Mouse (Mus musculus) hindbrain, embryonic 16.5 days (tissue): ENCODE measurements around the gene Ubtd1. TPM values are rescaled to one million over a fixed set of nuclear protein-coding genes. Genes with fewer than 3 reads are reported as not detected.

Experiments used
- ATAC-seq: fragments of 200-750 bp; cut with Nextera tagmentation; 2 replicates; pipeline ENCODE4 v1.8.0; 2017; ENCODE audit warnings: moderate TSS enrichment, moderate library complexity
- H3K27ac ChIP-seq: fragments of 300-500 bp; sonication (generic); 2 replicates; pipeline ENCODE4 v1.5.1; 2014; ENCODE audit warnings: low read depth, mild to moderate bottlenecking, control low read depth, low read length, moderate library complexity
- H3K27me3 ChIP-seq: fragments of 300-500 bp; sonication (generic); replicated peaks from 2 replicates; pipeline ENCODE4 v1.6.1; 2014; ENCODE audit warnings: low read length; ENCODE audit not compliant: control insufficient read depth, insufficient read depth
- H3K36me3 ChIP-seq: fragments of 300-500 bp; sonication (generic); 2 replicates; pipeline ENCODE4 v1.6.1; 2014; ENCODE audit warnings: mild to moderate bottlenecking, low read length, moderate library complexity, mixed read lengths; ENCODE audit not compliant: control insufficient read depth, insufficient read depth
- H3K4me1 ChIP-seq: fragments of 300-500 bp; sonication (generic); 2 replicates; pipeline ENCODE4 v1.6.1; 2014; ENCODE audit warnings: low read depth, low read length; ENCODE audit not compliant: control insufficient read depth, insufficient read depth
- H3K4me2 ChIP-seq: fragments of 300-500 bp; sonication (generic); 2 replicates; pipeline ENCODE4 v1.6.1; 2014; ENCODE audit warnings: mild to moderate bottlenecking, low read length, control low read depth, moderate library complexity
- H3K4me3 ChIP-seq: fragments of 300-500 bp; sonication (generic); 2 replicates; pipeline ENCODE4 v1.5.1; 2014; ENCODE audit warnings: mild to moderate bottlenecking, low read length, control low read depth, moderate library complexity
- H3K9ac ChIP-seq: fragments of 300-500 bp; sonication (generic); 2 replicates; pipeline ENCODE4 v1.6.1; 2014; ENCODE audit warnings: low read depth, mild to moderate bottlenecking, control low read depth, low read length, moderate library complexity
- H3K9me3 ChIP-seq: fragments of 300-500 bp; sonication (generic); 2 replicates; pipeline ENCODE4 v1.6.1; 2014; ENCODE audit warnings: mild to moderate bottlenecking, low read length, moderate library complexity; ENCODE audit not compliant: control insufficient read depth
- WGBS: fragments of 180-500 bp; shearing (Covaris S2); extraction: QIAGEN DNeasy Blood & Tissue Kit; methylation state at CpG from one replicate; pipeline ENCODE4 v1.1.7; 2014; 5-methylcytosine and 5-hydroxymethylcytosine counted together
- polyA plus RNA-seq: library from polyadenylated mRNA; unstranded; fragments of >200 nt; fragmentation: Nextera tagmentation; extraction: Ambion mirVana; gene quantifications from 2 replicates; pipeline ENCODE4 v1.2.1, GENCODE M21; 2015

Ubtd1 gene
- polyA plus RNA-seq: 13.4 and 15.2 TPM in 2 replicates

GRCm38 (mm10) chr19:41981595-41981927, at the start of gene Ubtd1:
Gene Ubtd1 (plus strand): TSS chr19:41981763.
- H3K36me3 ChIP-seq: no peaks in the 10 kb centered on the region
- ATAC-seq: no peak; the same call in 1 of the 2 replicates
- H3K9ac ChIP-seq: peak within 1 kb of the TSS; percentile 85
- no peaks in the 10 kb centered on the region for H3K9me3 ChIP-seq
- peak within 1 kb of the TSS; percentile 95 for H3K4me3 ChIP-seq
- WGBS: 2% methylated on average over 15 of the region's 33 CpGs
- H3K27me3 ChIP-seq: no peaks in the 10 kb centered on the region; the same call in 1 of the 2 replicates
- peaks cover 13% of the 10 kb centered on the region for H3K4me1 ChIP-seq
- H3K4me2 ChIP-seq: peak within 1 kb of the TSS; percentile 99
- peak within 1 kb of the TSS; percentile 89 for H3K27ac ChIP-seq

- H3K9me3 ChIP-seq: no peaks in the 10 kb centered on the region
- H3K27me3 ChIP-seq: no peaks in the 10 kb centered on the region
- under 1% methylated on average over 28 of the region's 28 CpGs for WGBS
- H3K9ac ChIP-seq: peak overlapping the region; percentile 65
- no peak; the same call in 1 of the 2 replicates for ATAC-seq
- H3K36me3 ChIP-seq: peaks cover 8% of the 10 kb centered on the region; the same call in 1 of the 2 replicates
- peaks cover 18% of the 10 kb centered on the region for H3K4me1 ChIP-seq
- H3K27ac ChIP-seq: peak overlapping the region; percentile 63
- H3K4me2 ChIP-seq: peak overlapping the region; percentile 80
- peak overlapping the region; percentile 72 for H3K4me3 ChIP-seq
Observed at GRCm38 (mm10) chr19:41932686-41933085, 48.9 kb upstream of the Ubtd1 start.

GRCm38 (mm10) chr19:41933179-41934086, 48.1 kb upstream of the Ubtd1 start, which contains the start of the genes Exosc1 and Zdhhc16:
Gene Exosc1 (minus strand): TSS chr19:41933423.
Gene Zdhhc16 (plus strand): TSS chr19:41933480.
- H3K9ac ChIP-seq: peak within 1 kb of the TSS; percentile 81
- peak; percentile 100 for ATAC-seq
- peak within 1 kb of the TSS; percentile 72 for H3K4me3 ChIP-seq
- peak within 1 kb of the TSS; percentile 80 for H3K4me2 ChIP-seq
- H3K36me3 ChIP-seq: peaks cover 14% of the 10 kb centered on the region
- H3K27ac ChIP-seq: peak within 1 kb of the TSS; percentile 63
- under 1% methylated on average over 47 of the region's 47 CpGs for WGBS
- no peaks in the 10 kb centered on the region for H3K9me3 ChIP-seq
- no peaks in the 10 kb centered on the region for H3K27me3 ChIP-seq
- peaks cover 18% of the 10 kb centered on the region for H3K4me1 ChIP-seq

- peaks cover 18% of the 10 kb centered on the region for H3K36me3 ChIP-seq
- ATAC-seq: no peak
- no peaks in the 10 kb centered on the region for H3K9me3 ChIP-seq
- 27% methylated on average over 6 of the region's 6 CpGs for WGBS
- H3K27me3 ChIP-seq: no peaks in the 10 kb centered on the region
- H3K4me3 ChIP-seq: peak overlapping the region; percentile 72
- peak overlapping the region; percentile 81 for H3K9ac ChIP-seq
- peaks cover 18% of the 10 kb centered on the region for H3K4me1 ChIP-seq
- no peak overlapping the region for H3K27ac ChIP-seq
- H3K4me2 ChIP-seq: peak overlapping the region; percentile 72
Observed at GRCm38 (mm10) chr19:41934124-41934523, 47.4 kb upstream of the Ubtd1 start.

GRCm38 (mm10) chr19:41935921-41936320, 45.6 kb upstream of the Ubtd1 start:
- H3K9me3 ChIP-seq: no peaks in the 10 kb centered on the region
- H3K9ac ChIP-seq: no peak overlapping the region
- H3K27me3 ChIP-seq: no peaks in the 10 kb centered on the region
- H3K36me3 ChIP-seq: peaks cover 22% of the 10 kb centered on the region
- no peak overlapping the region for H3K4me3 ChIP-seq
- WGBS: 91% methylated on average over 1 of the region's 1 CpGs
- H3K4me1 ChIP-seq: peaks cover 18% of the 10 kb centered on the region
- H3K27ac ChIP-seq: no peak overlapping the region
- no peak for ATAC-seq
- no peak overlapping the region for H3K4me2 ChIP-seq

GRCm38 (mm10) chr19:41938539-41938938, 43.0 kb upstream of the Ubtd1 start:
- H3K4me1 ChIP-seq: peaks cover 10% of the 10 kb centered on the region
- H3K9ac ChIP-seq: no peak overlapping the region
- H3K9me3 ChIP-seq: no peaks in the 10 kb centered on the region
- ATAC-seq: no peak
- no peak overlapping the region for H3K4me2 ChIP-seq
- H3K4me3 ChIP-seq: no peak overlapping the region
- no peaks in the 10 kb centered on the region for H3K27me3 ChIP-seq
- no peak overlapping the region for H3K27ac ChIP-seq
- peaks cover 36% of the 10 kb centered on the region for H3K36me3 ChIP-seq
- WGBS: 92% methylated on average over 5 of the region's 5 CpGs

GRCm38 (mm10) chr19:41943841-41944240, 37.7 kb upstream of the Ubtd1 start:
- no peak overlapping the region for H3K4me3 ChIP-seq
- no peak overlapping the region for H3K9ac ChIP-seq
- no peak overlapping the region for H3K4me2 ChIP-seq
- peaks cover 60% of the 10 kb centered on the region for H3K36me3 ChIP-seq
- WGBS: 92% methylated on average over 7 of the region's 7 CpGs
- H3K27me3 ChIP-seq: no peaks in the 10 kb centered on the region
- no peak overlapping the region for H3K27ac ChIP-seq
- no peak for ATAC-seq
- no peaks in the 10 kb centered on the region for H3K9me3 ChIP-seq
- H3K4me1 ChIP-seq: no peaks in the 10 kb centered on the region

- 87% methylated on average over 4 of the region's 4 CpGs for WGBS
- Histone ChIP-seq H3K27me3 (no peaks in the 10 kb centered on the region), H3K4me1 (no peaks in the 10 kb centered on the region)
Observed at GRCm38 (mm10) chr19:41952287-41952686, 29.3 kb upstream of the Ubtd1 start.

GRCm38 (mm10) chr19:41953574-41953973, 28.0 kb upstream of the Ubtd1 start:
- H3K4me3 ChIP-seq: no peak overlapping the region
- no peak overlapping the region for H3K27ac ChIP-seq
- WGBS: 91% methylated on average over 3 of the region's 3 CpGs
- no peaks in the 10 kb centered on the region for H3K4me1 ChIP-seq
- H3K9ac ChIP-seq: no peak overlapping the region
- H3K9me3 ChIP-seq: no peaks in the 10 kb centered on the region
- no peaks in the 10 kb centered on the region for H3K27me3 ChIP-seq
- ATAC-seq: no peak
- no peak overlapping the region for H3K4me2 ChIP-seq
- peaks cover 49% of the 10 kb centered on the region for H3K36me3 ChIP-seq

More at GRCm38 (mm10) chr19:41952287-41952686, 29.3 kb upstream of the Ubtd1 start:
- Histone ChIP-seq H3K4me2 (no peak overlapping the region), H3K9me3 (no peaks in the 10 kb centered on the region), H3K4me3 (no peak overlapping the region), H3K27ac (no peak overlapping the region), H3K36me3 (peaks cover 50% of the 10 kb centered on the region), H3K9ac (no peak overlapping the region)
- no peak for ATAC-seq
